Mouse (Mus musculus) pancreas, adult 10 weeks (tissue): ENCODE data around the gene Ifna11. TPM values are rescaled to one million over a fixed set of nuclear protein-coding genes. Genes with fewer than 3 reads are reported as not detected.

Experiments
- polyA plus RNA-seq: library from polyadenylated mRNA; stranded (reverse); fragments of 350-450 nt; fragmentation: Illumina TruSeq; extraction: RNeasy Lipid Tissue Mini Kit (QIAGEN cat#74804); gene quantifications from one replicate; pipeline ENCODE4 v1.2.3, GENCODE M21; 2015; ENCODE audit warnings: low read depth, low replicate concordance; ENCODE audit not compliant: insufficient read depth

Ifna11 gene
- polyA plus RNA-seq, 1 experiment from 2014 or later = not detected

Other genes starting within 250 kb of the Ifna11 start
- gene Ifna14, start 248.2 kb upstream of the Ifna11 start, polyA plus RNA-seq = not detected
- not detected for gene Ifna9, start 227.6 kb upstream of the Ifna11 start, polyA plus RNA-seq
- not detected for gene Ifna12, start 216.6 kb upstream of the Ifna11 start, polyA plus RNA-seq
- not detected for gene C87499, start 185.5 kb upstream of the Ifna11 start, polyA plus RNA-seq
- not detected for gene Ifna13, start 175.5 kb upstream of the Ifna11 start, polyA plus RNA-seq
- gene Ifna16, start 143.0 kb upstream of the Ifna11 start, polyA plus RNA-seq = not detected
- not detected for gene Ifna2, start 136.0 kb upstream of the Ifna11 start, polyA plus RNA-seq
- gene Ifnab, start 128.6 kb upstream of the Ifna11 start, polyA plus RNA-seq = not detected
- gene Gm26566, start 98.2 kb upstream of the Ifna11 start, polyA plus RNA-seq = not detected
- 7.4 TPM for gene Klhl9, start 97.5 kb upstream of the Ifna11 start, polyA plus RNA-seq
- gene Gm13271, start 65.1 kb upstream of the Ifna11 start, polyA plus RNA-seq = not detected
- gene Gm13283, start 59.8 kb upstream of the Ifna11 start, polyA plus RNA-seq = not detected
- gene Gm13290, start 46.1 kb upstream of the Ifna11 start, polyA plus RNA-seq = not detected
- gene Gm13289, start 43.0 kb upstream of the Ifna11 start, polyA plus RNA-seq = not detected
- not detected for gene Gm13272, start 40.1 kb upstream of the Ifna11 start, polyA plus RNA-seq
- gene Ifnz, start 37.8 kb upstream of the Ifna11 start, polyA plus RNA-seq = not detected
- not detected for gene Gm13276, start 34.2 kb upstream of the Ifna11 start, polyA plus RNA-seq
- gene Gm13277, start 31.3 kb upstream of the Ifna11 start, polyA plus RNA-seq = not detected
- gene Gm13278, start 28.4 kb upstream of the Ifna11 start, polyA plus RNA-seq = not detected
- gene Gm13275, start 25.5 kb upstream of the Ifna11 start, polyA plus RNA-seq = not detected
- gene Gm13279, start 22.6 kb upstream of the Ifna11 start, polyA plus RNA-seq = not detected
- gene Gm13285, start 20.3 kb upstream of the Ifna11 start, polyA plus RNA-seq = not detected
- not detected for gene Gm13287, start 16.7 kb upstream of the Ifna11 start, polyA plus RNA-seq
- not detected for gene Gm13288, start 14.4 kb upstream of the Ifna11 start, polyA plus RNA-seq
- gene Ifna7, start 3.7 kb upstream of the Ifna11 start, polyA plus RNA-seq = not detected
- gene Ifna6, start 7.5 kb downstream of the Ifna11 start, polyA plus RNA-seq = not detected
- not detected for gene Ifna5, start 15.6 kb downstream of the Ifna11 start, polyA plus RNA-seq
- gene Ifna4, start 21.9 kb downstream of the Ifna11 start, polyA plus RNA-seq = not detected
- gene Ifna1, start 30.1 kb downstream of the Ifna11 start, polyA plus RNA-seq = not detected
- gene Ifne, start 60.2 kb downstream of the Ifna11 start, polyA plus RNA-seq = not detected